Mouse (Mus musculus) erythroblast, embryonic 14.5 days (primary cell): ENCODE results near the gene Slco3a1.

Source experiments
- GATA1 ChIP-seq: IDR thresholded peaks from 2 replicates; pipeline ENCODE4 v1.6.1; 2012; ENCODE audit warnings: low read length, inconsistent platforms, mixed read lengths
- TAL1 ChIP-seq: IDR thresholded peaks from 3 replicates; pipeline ENCODE4 v1.6.1; 2012; ENCODE audit warnings: low read length, inconsistent platforms, mixed read lengths

GRCm38 (mm10) chr7:74526030-74526429, 28.6 kb downstream of the Slco3a1 start:
- TF ChIP-seq GATA1 (no peak), TAL1 (no peak)
